Comparison of ENCODE assay signal across 35 mouse cellular contexts in the genomic region with DNA sequence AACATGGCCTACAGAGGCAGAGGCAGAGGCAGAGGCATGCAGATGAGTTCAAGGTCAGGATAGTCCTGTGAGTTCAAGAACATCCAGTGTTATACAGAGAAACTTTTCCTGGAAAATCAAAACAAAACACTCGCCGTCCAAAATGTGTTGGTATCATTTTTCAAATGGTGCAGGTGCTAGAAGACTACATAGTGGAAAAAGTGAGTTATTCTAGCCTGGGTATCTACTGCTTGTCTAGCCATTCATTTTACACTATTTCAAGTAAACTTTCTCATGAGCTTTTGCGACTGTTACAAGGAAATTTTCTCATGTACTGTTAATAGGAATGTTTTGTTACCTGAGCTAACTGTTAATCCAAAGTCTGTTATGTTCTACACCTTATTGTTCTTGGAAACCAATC. TPM values are rescaled to one million over a fixed set of nuclear protein-coding genes. Genes with fewer than 3 reads are reported as not detected.
"Had no signal": no experiment of that assay in that cellular context is flagged by ENCODE, and none has a peak within 500 bp of the region (broad histone marks: within the 10 kb centered on the region; RNA-seq: fewer than 3 reads in every experiment).

No protein-coding gene starts in this region.

- H3K4me2 ChIP-seq: heart, embryonic 11.5 days; heart, embryonic 12.5 days; heart, embryonic 13.5 days; heart, embryonic 15.5 days; hindbrain, embryonic 12.5 days; hindbrain, embryonic 13.5 days; hindbrain, embryonic 14.5 days; hindbrain, embryonic 15.5 days; intestine, embryonic 15.5 days; kidney, embryonic 15.5 days had no signal

- H3K9ac ChIP-seq: heart, embryonic 12.5 days; heart, embryonic 13.5 days; heart, embryonic 15.5 days; hindbrain, embryonic 12.5 days; hindbrain, embryonic 13.5 days; hindbrain, embryonic 14.5 days; hindbrain, embryonic 15.5 days; intestine, embryonic 15.5 days; kidney, embryonic 15.5 days had no signal

- H3K9me3 ChIP-seq: heart, embryonic 10.5 days; heart, embryonic 12.5 days; heart, embryonic 13.5 days; heart, embryonic 15.5 days; hindbrain, embryonic 10.5 days; hindbrain, embryonic 12.5 days; hindbrain, embryonic 13.5 days; hindbrain, embryonic 15.5 days; intestine, embryonic 15.5 days; kidney, embryonic 15.5 days had no signal

- H3K4me3 ChIP-seq: heart, embryonic 10.5 days; heart, embryonic 12.5 days; heart, embryonic 13.5 days; heart, embryonic 15.5 days; hindbrain, embryonic 10.5 days; hindbrain, embryonic 12.5 days; hindbrain, embryonic 13.5 days; hindbrain, embryonic 15.5 days; intestine, embryonic 15.5 days; kidney, embryonic 15.5 days; layer of hippocampus, adult 2 months had no signal

- ATAC-seq: hindbrain, embryonic 16.5 days; hindbrain, postnatal 0 days; inflammation-experienced regulatory T-cells, adult 6 months; intestine, embryonic 15.5 days; intestine, embryonic 16.5 days; intestine, postnatal 0 days had no signal

- H3K27ac ChIP-seq: heart, embryonic 10.5 days; heart, embryonic 13.5 days; heart, embryonic 15.5 days; hindbrain, embryonic 10.5 days; hindbrain, embryonic 12.5 days; hindbrain, embryonic 13.5 days; hindbrain, embryonic 14.5 days; hindbrain, embryonic 15.5 days; hindbrain, postnatal 0 days; intestine, embryonic 15.5 days; kidney, embryonic 15.5 days; kidney, postnatal 0 days; layer of hippocampus, adult 2 months had no signal

- H3K27me3 ChIP-seq: heart, embryonic 12.5 days; heart, embryonic 13.5 days; heart, embryonic 15.5 days; hindbrain, embryonic 12.5 days; hindbrain, embryonic 13.5 days; hindbrain, embryonic 15.5 days; intestine, embryonic 15.5 days; kidney, embryonic 15.5 days had no signal

- H3K4me1 ChIP-seq: heart, embryonic 10.5 days; heart, embryonic 12.5 days; heart, embryonic 13.5 days; heart, embryonic 15.5 days; hindbrain, embryonic 10.5 days; hindbrain, embryonic 12.5 days; hindbrain, embryonic 13.5 days; hindbrain, embryonic 15.5 days; intestine, embryonic 15.5 days; kidney, embryonic 15.5 days had no signal

- DNase-seq: heart, postnatal 10 days; heart, postnatal 14 days; heart, postnatal 36 days; heart, postnatal 4 days; kidney, adult 11 months; kidney, adult 18-20 months; kidney, adult 8-10 months; kidney, adult 9 months; kidney, postnatal 10 days; kidney, postnatal 14 days; kidney, postnatal 25 days; kidney, postnatal 36 days; kidney, postnatal 4 days; layer of hippocampus, adult 9-11 months; layer of hippocampus, postnatal 36 days had no signal

- H3K36me3 ChIP-seq: heart, embryonic 10.5 days; heart, embryonic 12.5 days; heart, embryonic 13.5 days; heart, embryonic 15.5 days; hindbrain, embryonic 10.5 days; hindbrain, embryonic 12.5 days; hindbrain, embryonic 13.5 days; hindbrain, embryonic 15.5 days; intestine, embryonic 15.5 days; kidney, embryonic 15.5 days had no signal

RNA-seq across cellular contexts. Expression of a gene that starts 16.4 kb away (rescaled TPM):
- polyA plus RNA-seq: heart, embryonic 14.5 days; hindbrain, embryonic 12.5 days had no signal
